Mouse (Mus musculus): ENCODE results near the gene Calhm4. TPM values are rescaled to one million over a fixed set of nuclear protein-coding genes. Genes with fewer than 3 reads are reported as not detected.

The Calhm4 gene
- not detected in 2 replicates for polyA plus RNA-seq (2016; fragmentation: Nextera tagmentation; extraction: Ambion mirVana)

- Histone ChIP-seq H3K9ac (no peak within 1 kb of the TSS), H3K36me3 (replicated peaks) (no peaks in the 10 kb centered on the region), H3K4me1 (no peaks in the 10 kb centered on the region), H3K4me3 (replicated peaks) (no peak within 1 kb of the TSS), H3K9me3 (no peaks in the 10 kb centered on the region), H3K27me3 (no peaks in the 10 kb centered on the region), H3K4me2 (no peak within 1 kb of the TSS), H3K27ac (no peak within 1 kb of the TSS)
- WGBS, result 85% methylated on average over 5 of the region's 5 CpGs
- ATAC-seq (ENCODE audit: low FRiP score), result no peak
Observed at GRCm38 (mm10) chr10:34044210-34044609, at the start of gene Calhm4. Calhm4 (minus strand) TSS chr10:34044310.

DNA sequence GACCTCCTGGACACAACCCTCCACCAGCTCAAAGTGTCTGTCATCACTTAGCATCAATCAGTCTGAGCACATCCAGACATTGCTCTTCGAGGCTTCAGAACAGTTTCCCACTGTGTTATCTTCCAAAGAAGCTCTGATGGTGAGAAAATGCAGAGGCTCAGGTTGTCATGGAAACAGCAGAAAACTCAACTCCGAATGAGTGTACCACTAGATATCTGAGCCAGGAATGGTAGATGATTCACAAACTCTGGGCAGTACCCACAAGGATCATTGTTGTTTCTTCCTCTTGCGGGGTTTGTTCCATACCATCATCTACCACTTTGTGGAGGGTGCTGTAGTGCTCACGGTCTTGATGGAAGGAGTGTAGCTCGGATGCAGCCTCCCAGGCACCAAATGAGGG, 47.8 kb upstream of the Calhm4 start:
- H3K9ac ChIP-seq, result no peak overlapping the region
- ATAC-seq (ENCODE audit: low FRiP score), result no peak
- no peak overlapping the region for H3K4me2 ChIP-seq
- H3K36me3 ChIP-seq (replicated peaks), result no peaks in the 10 kb centered on the region
- no peaks in the 10 kb centered on the region for H3K9me3 ChIP-seq
- no peak overlapping the region for H3K27ac ChIP-seq
- H3K4me3 ChIP-seq (replicated peaks), result no peak overlapping the region
- WGBS, result 79% methylated on average over 5 of the region's 5 CpGs
- no peaks in the 10 kb centered on the region for H3K4me1 ChIP-seq
- no peaks in the 10 kb centered on the region for H3K27me3 ChIP-seq

DNA sequence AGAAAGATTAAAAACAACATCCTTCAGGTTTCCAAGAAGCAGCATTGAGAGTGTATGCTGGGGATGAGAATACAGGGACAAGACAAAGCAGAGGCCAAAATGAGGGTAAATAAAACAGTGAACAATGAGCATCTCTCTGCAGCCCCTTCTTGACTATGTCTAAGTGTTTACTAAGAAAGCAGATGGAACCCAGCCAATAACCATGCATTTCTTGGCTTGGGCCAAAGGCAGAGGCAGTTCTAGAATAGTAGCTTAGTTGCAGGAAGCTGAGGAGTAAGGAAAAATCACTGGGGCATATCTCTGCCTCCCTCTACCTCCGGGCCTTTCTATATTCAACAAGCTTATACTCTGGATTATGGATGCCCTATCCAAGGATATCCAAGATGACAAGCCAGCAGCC, 46.4 kb upstream of the Calhm4 start:
- Histone ChIP-seq H3K27me3 (no peaks in the 10 kb centered on the region), H3K27ac (no peak overlapping the region), H3K4me2 (no peak overlapping the region), H3K4me3 (replicated peaks) (no peak overlapping the region), H3K9ac (no peak overlapping the region), H3K36me3 (replicated peaks) (no peaks in the 10 kb centered on the region), H3K9me3 (no peaks in the 10 kb centered on the region), H3K4me1 (no peaks in the 10 kb centered on the region)
- 78% methylated on average over 1 of the region's 1 CpGs for WGBS
- no peak for ATAC-seq (ENCODE audit: low FRiP score)

GRCm38 (mm10) chr10:34089517-34089916, 45.4 kb upstream of the Calhm4 start:
- no peak for ATAC-seq (ENCODE audit: low FRiP score)
- no peak overlapping the region for H3K9ac ChIP-seq

GRCm38 (mm10) chr10:34088515-34088914, 44.4 kb upstream of the Calhm4 start:
- Histone ChIP-seq H3K27ac (no peak overlapping the region), H3K4me3 (replicated peaks) (no peak overlapping the region), H3K27me3 (no peaks in the 10 kb centered on the region), H3K9ac (no peak overlapping the region), H3K4me2 (no peak overlapping the region), H3K4me1 (no peaks in the 10 kb centered on the region), H3K36me3 (replicated peaks) (no peaks in the 10 kb centered on the region), H3K9me3 (no peaks in the 10 kb centered on the region)
- 86% methylated on average over 2 of the region's 2 CpGs for WGBS
- no peak for ATAC-seq (ENCODE audit: low FRiP score)

More at GRCm38 (mm10) chr10:34089517-34089916, 45.4 kb upstream of the Calhm4 start:
- no peak overlapping the region for H3K4me3 ChIP-seq (replicated peaks)
- H3K27ac ChIP-seq, result no peak overlapping the region
- H3K27me3 ChIP-seq, result no peaks in the 10 kb centered on the region
- H3K4me1 ChIP-seq, result no peaks in the 10 kb centered on the region
- H3K36me3 ChIP-seq (replicated peaks), result no peaks in the 10 kb centered on the region
- 87% methylated on average over 3 of the region's 3 CpGs for WGBS
- H3K4me2 ChIP-seq, result no peak overlapping the region
- H3K9me3 ChIP-seq, result no peaks in the 10 kb centered on the region

- Histone ChIP-seq H3K4me1 (no peaks in the 10 kb centered on the region), H3K9ac (no peak overlapping the region), H3K9me3 (no peaks in the 10 kb centered on the region), H3K4me2 (no peak overlapping the region), H3K4me3 (replicated peaks) (no peak overlapping the region), H3K27ac (no peak overlapping the region), H3K36me3 (replicated peaks) (no peaks in the 10 kb centered on the region), H3K27me3 (no peaks in the 10 kb centered on the region)
- ATAC-seq (ENCODE audit: low FRiP score), result no peak
- 90% methylated on average over 1 of the region's 1 CpGs for WGBS
Observed at GRCm38 (mm10) chr10:34086514-34086913, 42.4 kb upstream of the Calhm4 start.

DNA sequence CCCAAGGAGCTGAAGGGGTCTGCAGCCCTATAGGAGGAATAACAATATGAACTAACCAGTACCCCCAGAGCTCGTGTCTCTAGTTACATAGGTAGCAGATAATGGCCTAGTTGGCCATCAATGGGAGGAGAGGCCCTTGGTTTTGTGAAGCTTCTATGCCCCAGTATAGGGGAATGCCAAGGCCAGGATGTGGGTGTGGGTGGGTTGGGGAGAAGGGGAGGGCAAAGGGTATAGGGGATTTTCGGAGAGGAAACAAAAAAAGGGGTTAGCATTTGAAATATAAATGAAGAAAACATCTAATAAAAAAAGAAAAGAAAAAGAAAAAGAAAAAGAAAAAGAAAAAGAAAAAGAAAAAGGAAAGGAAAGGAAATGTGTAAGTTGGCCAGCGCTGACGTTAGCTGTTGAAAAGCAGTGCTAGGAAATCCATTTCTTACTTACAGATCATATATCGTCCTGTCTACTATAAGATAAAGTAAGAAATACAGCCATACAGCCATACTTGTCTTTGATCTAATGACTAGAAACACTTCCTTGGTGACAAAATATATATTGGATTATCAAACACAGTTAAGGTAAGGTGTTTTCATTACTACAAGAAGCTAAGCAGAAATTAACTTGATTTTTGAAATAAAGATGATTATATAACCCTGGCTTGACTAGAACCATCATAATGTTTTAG, 30.6 kb upstream of the Calhm4 start:
- ATAC-seq (ENCODE audit: low FRiP score), result no peak
- Histone ChIP-seq H3K4me2 (no peak overlapping the region), H3K27me3 (no peaks in the 10 kb centered on the region), H3K9ac (no peak overlapping the region), H3K4me1 (peaks cover 5% of the 10 kb centered on the region; the same call in 1 of the 2 replicates), H3K4me3 (replicated peaks) (no peak overlapping the region), H3K9me3 (no peaks in the 10 kb centered on the region), H3K36me3 (replicated peaks) (no peaks in the 10 kb centered on the region), H3K27ac (no peak overlapping the region)
- WGBS, result 88% methylated on average over 5 of the region's 5 CpGs

- 58% methylated on average over 2 of the region's 2 CpGs for WGBS
- no peak; the same call in 1 of the 2 replicates for ATAC-seq (ENCODE audit: low FRiP score)
- Histone ChIP-seq H3K9ac (no peak overlapping the region), H3K4me3 (replicated peaks) (no peak overlapping the region), H3K4me2 (no peak overlapping the region), H3K36me3 (replicated peaks) (no peaks in the 10 kb centered on the region), H3K4me1 (peaks cover 5% of the 10 kb centered on the region; the same call in 1 of the 2 replicates), H3K27ac (no peak overlapping the region), H3K9me3 (no peaks in the 10 kb centered on the region), H3K27me3 (no peaks in the 10 kb centered on the region)
Observed at GRCm38 (mm10) chr10:34071650-34072049, 27.5 kb upstream of the Calhm4 start.

DNA sequence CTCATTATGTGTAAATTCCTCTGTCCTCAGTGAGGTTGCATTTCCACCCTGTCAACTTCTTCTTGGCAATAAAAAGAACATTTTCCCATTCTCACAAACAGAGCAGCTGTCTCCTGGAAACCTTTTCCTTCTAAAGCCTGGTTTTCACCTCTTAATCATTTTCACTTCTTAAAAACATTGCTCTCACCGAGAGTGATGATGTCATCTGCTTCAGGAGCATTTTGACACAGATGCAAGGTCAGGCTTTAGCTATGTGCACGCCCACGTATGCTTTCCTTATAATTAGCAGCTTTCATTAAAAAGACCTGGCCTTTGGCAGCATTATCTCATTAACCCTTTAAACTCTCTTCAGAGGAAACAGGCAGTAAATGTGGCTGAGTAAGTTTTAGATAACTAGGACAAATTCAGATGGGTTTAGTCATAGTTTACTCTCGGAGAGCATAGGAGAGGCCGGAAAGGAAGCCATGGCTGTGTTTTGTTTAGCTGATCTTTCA, 26.9 kb upstream of the Calhm4 start:
- no peak overlapping the region for H3K27ac ChIP-seq
- no peak overlapping the region for H3K9ac ChIP-seq
- ATAC-seq (ENCODE audit: low FRiP score), result peak; percentile 74; the same call in 1 of the 2 replicates
- no peaks in the 10 kb centered on the region for H3K36me3 ChIP-seq (replicated peaks)
- 31% methylated on average over 5 of the region's 5 CpGs for whole genome bisulfite sequencing
- peaks cover 5% of the 10 kb centered on the region; the same call in 1 of the 2 replicates for H3K4me1 ChIP-seq
- H3K4me3 ChIP-seq (replicated peaks), result no peak overlapping the region
- H3K27me3 ChIP-seq, result no peaks in the 10 kb centered on the region
- no peak overlapping the region for H3K4me2 ChIP-seq
- H3K9me3 ChIP-seq, result no peaks in the 10 kb centered on the region

DNA sequence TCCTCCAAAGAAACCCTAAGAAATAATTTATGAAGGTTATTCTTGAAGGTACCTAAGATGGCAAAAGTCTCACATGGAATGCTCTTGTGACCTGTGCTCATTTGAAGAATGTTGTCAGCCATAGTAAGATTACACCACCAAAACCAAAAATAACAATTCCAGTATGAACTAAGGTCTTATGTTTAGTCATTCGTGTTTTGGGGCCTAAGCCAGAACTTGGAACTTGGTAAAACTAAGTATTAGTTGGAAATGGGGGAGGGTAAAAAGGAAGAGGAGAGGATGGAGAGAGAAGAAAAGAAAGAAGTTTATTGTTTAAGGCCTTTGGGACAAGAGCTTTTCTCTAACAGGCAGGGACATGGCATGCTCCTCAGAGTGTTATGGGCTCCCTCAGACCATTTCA, 25.5 kb upstream of the Calhm4 start:
- 67% methylated on average over 1 of the region's 1 CpGs for WGBS
- H3K9me3 ChIP-seq, result no peaks in the 10 kb centered on the region
- no peak overlapping the region for H3K4me3 ChIP-seq (replicated peaks)
- H3K4me2 ChIP-seq, result no peak overlapping the region
- no peaks in the 10 kb centered on the region for H3K27me3 ChIP-seq
- H3K36me3 ChIP-seq (replicated peaks), result no peaks in the 10 kb centered on the region
- H3K9ac ChIP-seq, result no peak overlapping the region
- H3K4me1 ChIP-seq, result peaks cover 5% of the 10 kb centered on the region; the same call in 1 of the 2 replicates
- no peak overlapping the region for H3K27ac ChIP-seq
- ATAC-seq (ENCODE audit: low FRiP score), result no peak

DNA sequence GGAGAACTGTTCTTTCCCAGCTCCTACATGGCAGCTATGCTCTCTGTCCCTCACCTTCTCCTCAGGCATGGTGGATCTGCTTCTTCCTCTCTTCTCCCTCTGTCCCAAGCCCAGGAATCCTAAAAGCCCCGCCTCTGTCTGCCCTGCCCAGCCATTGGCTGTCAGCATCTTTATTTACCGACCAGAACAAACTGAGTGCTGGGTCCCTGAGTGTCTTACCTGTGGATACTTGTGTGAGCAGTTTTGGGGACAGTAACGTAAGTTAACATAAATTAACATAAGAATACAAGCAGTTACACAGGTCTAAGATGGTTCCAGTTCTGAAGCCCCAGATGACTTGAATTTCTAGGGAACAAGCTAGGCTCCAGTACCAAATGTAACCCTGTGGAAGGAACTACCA, 22.5 kb upstream of the Calhm4 start:
- H3K27ac ChIP-seq, result no peak overlapping the region
- no peak overlapping the region for H3K9ac ChIP-seq
- no peak overlapping the region for H3K4me3 ChIP-seq (replicated peaks)
- no peak overlapping the region for H3K4me2 ChIP-seq
- ATAC-seq (ENCODE audit: low FRiP score), result no peak
- H3K4me1 ChIP-seq, result peaks cover 5% of the 10 kb centered on the region; the same call in 1 of the 2 replicates
- no peaks in the 10 kb centered on the region for H3K27me3 ChIP-seq
- 65% methylated on average over 3 of the region's 3 CpGs for WGBS
- H3K36me3 ChIP-seq (replicated peaks), result no peaks in the 10 kb centered on the region
- no peaks in the 10 kb centered on the region for H3K9me3 ChIP-seq

- Histone ChIP-seq H3K27ac (no peak overlapping the region), H3K4me3 (replicated peaks) (no peak overlapping the region), H3K9ac (no peak overlapping the region), H3K27me3 (no peaks in the 10 kb centered on the region), H3K4me2 (no peak overlapping the region), H3K9me3 (no peaks in the 10 kb centered on the region), H3K4me1 (no peaks in the 10 kb centered on the region), H3K36me3 (replicated peaks) (no peaks in the 10 kb centered on the region)
- 86% methylated on average over 2 of the region's 2 CpGs for WGBS
- no peak for ATAC-seq (ENCODE audit: low FRiP score)
Observed at GRCm38 (mm10) chr10:34053987-34054386, 9.9 kb upstream of the Calhm4 start.

DNA sequence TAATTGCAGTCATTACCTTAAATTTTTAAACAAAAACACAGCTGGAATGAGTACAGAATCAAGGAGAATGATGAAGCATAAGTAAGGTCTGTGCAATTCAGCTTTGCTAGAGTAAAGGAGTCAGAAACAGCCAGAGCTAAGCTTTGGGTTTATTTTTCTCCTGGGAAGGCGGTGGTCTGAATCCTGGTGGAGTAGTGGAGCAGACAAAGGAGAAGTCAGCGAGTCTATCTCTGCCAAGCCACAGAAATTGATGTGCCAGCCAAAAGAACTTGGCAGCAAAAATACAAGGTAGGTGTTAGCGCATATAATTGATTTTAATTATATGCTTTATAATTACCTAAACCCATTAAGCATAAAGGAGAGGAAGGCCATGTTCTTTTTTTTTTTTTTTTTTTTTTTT, 6.7 kb downstream of the Calhm4 start, which contains the start of gene Trappc3l:
Gene Trappc3l, plus strand, starts transcription at position 197 of the 400 bp plus-strand sequence.
- Histone ChIP-seq H3K27ac (no peak within 1 kb of the TSS), H3K4me1 (peaks cover 7% of the 10 kb centered on the region), H3K9me3 (no peaks in the 10 kb centered on the region), H3K27me3 (no peaks in the 10 kb centered on the region), H3K9ac (no peak within 1 kb of the TSS), H3K36me3 (replicated peaks) (no peaks in the 10 kb centered on the region), H3K4me2 (no peak within 1 kb of the TSS), H3K4me3 (replicated peaks) (no peak within 1 kb of the TSS)
- no peak; the same call in 1 of the 2 replicates for ATAC-seq (ENCODE audit: low FRiP score)
- 70% methylated on average over 3 of the region's 3 CpGs for WGBS

All from forebrain, embryonic 12.5 days (tissue).